Mouse (Mus musculus) T-cell, adult 66 days (primary cell): ENCODE data around the gene Pappa2. TPM values are rescaled to one million over a fixed set of nuclear protein-coding genes. Genes with fewer than 3 reads are reported as not detected.

ENCODE experiments used
- total RNA-seq, 2 experiments: library from RNA; stranded (reverse); gene quantifications; 3 replicates in 1 of 2; 4 replicates in 1 of 2; pipeline ENCODE4 v1.2.4; 2023

The Pappa2 gene
- total RNA-seq, result not detected

DNA sequence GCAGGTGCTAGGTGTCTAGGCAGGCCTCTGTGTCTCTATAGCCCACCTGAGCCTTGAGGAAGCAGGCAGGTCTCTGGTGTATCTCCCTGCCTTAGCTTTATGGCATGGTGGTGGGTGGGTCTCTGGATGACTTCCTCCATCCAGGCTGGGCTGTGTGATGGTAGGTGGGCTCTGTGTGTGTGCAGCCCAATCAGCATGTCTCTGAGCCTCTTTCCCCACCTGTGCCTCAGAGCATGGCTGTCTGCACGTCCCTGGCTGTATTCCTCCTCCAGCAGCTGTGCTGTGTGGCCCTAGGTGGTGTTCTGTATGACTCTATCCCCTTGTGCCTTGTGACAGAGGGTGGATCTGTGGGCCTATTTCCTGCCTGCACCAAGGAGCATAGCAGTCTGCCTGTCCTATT is at the start of gene Pappa2:
TSS of gene Pappa2 (minus strand) at position 101 of the 400 bp plus-strand sequence.

